Mouse (Mus musculus): ENCODE measurements around the gene Fam25c.
"Not testable (repeated sequence)": the region's sequence is repeated elsewhere in the genome, so short reads cannot be mapped to it uniquely, and the experiment has no call there.

The Fam25c gene

DNA sequence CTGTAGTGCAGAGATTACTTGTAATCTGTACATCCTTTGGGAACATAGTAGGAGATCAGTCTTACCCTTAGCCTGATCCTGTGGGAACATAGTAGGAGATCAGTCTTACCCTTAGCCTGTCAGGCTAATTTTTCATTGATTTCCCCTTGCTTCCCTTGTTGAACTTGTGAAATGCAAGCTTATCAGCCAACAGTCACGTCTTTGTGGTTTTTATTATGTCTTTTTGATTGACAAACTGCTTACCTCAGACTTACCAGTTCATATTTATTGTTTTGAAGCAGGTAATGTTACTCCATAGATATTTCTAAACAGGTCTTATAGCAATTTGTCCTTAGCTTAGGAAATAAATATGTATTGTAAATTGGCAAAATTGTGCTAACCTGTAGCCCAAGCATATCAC is 27.6 kb downstream of the Fam25c start:
- DNase-seq (ENCODE audit: low spot score in 2 of 2) = no peak

GRCm38 (mm10) chr14:34326606-34327005 is 28.6 kb downstream of the Fam25c start:
- no peak for DNase-seq (ENCODE audit: low spot score in 2 of 2)

- no peak for DNase-seq (ENCODE audit: low spot score in 2 of 2)
Observed at GRCm38 (mm10) chr14:34323576-34324085, 31.6 kb downstream of the Fam25c start.

DNA sequence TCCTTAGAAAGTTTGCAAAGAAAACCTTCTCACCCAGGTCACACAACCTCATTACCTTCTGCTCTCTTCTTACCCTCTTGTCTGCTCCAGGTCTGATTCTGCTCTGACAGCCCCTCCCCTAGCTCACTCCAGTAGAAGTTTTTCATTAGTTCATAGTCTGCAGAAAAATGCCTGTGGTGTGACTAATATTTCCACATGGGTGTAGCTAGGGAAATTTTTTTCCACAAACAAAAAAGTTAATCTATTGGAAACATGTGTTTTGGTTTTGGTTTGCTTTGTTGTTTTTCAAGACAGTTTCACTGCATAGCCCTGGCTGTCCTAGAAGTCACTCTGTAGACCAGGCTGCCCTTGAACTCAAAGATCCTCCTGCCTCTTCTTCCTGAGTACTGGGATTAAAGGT is 37.1 kb downstream of the Fam25c start:
- DNase-seq (ENCODE audit: low spot score in 2 of 2) = no peak

- no peak for DNase-seq (ENCODE audit: low spot score in 2 of 2)
Observed at GRCm38 (mm10) chr14:34317431-34317830, 37.8 kb downstream of the Fam25c start.

- no peak for DNase-seq (ENCODE audit: low spot score in 2 of 2)
Observed at GRCm38 (mm10) chr14:34316346-34316745, 38.9 kb downstream of the Fam25c start.

GRCm38 (mm10) chr14:34314796-34315195 is 40.4 kb downstream of the Fam25c start:
- DNase-seq (ENCODE audit: low spot score in 2 of 2) = no peak

- not testable (repeated sequence) for DNase-seq (ENCODE audit: low spot score in 2 of 2)
Observed at GRCm38 (mm10) chr14:34314383-34314782, 40.9 kb downstream of the Fam25c start.

DNA sequence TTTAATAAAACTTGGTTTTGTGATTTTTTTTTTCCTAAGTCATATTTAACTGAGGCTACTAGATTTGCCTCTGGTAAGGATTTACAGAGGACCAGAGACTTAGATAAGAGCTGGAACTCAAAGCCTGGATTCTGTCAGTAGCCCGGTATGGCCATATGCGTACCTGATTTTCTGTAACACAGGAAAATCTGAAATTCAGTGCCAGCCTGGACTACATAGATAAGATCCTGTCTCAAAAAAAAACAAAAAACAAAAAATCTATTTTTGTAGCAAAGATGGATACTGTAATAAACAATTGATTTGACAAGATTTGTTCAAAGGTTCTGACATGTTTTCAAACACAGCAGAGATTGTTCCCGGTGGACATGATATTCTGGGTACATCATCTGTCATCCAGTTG is 41.6 kb downstream of the Fam25c start:
- DNase-seq (ENCODE audit: low spot score in 2 of 2) = no peak

DNA sequence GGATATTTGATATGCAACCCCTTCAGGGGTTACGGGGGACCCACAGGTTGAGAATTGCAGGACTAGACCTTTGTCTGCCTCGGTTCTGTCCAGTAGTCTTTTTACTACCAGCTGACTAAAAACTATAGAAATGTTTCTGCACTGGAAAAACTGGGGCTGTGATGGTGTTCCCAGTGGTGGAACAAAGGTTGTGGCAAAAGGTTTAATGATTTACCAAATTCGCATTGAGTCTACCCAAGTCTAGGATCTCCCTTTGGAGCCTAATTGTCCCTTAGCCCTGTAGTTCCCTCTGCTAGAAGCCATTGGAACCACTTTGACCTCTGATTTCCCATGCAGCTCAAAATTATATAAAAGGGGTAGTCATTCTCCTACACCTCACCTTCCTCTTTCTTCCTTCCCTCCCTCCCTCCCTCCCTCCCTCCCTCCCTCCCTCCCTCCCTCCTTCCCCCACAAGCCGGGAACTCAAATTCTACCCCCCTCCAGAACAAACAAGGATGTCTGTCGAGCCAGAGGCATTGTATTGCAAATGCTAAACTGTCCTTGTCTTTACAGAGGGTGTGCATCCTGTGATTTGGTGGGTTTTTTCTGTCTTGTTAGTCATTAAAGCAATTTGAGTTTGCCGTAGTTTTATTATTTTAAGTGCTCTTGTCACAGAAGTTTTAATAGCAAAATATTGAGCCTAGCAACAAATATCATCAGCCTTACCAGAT is 42.7 kb downstream of the Fam25c start:
- DNase-seq (ENCODE audit: low spot score in 2 of 2) = no peak

GRCm38 (mm10) chr14:34311691-34312090 is 43.5 kb downstream of the Fam25c start:
- DNase-seq (ENCODE audit: low spot score in 2 of 2) = no peak

GRCm38 (mm10) chr14:34311021-34311631 is 44.1 kb downstream of the Fam25c start:
- peak; percentile 38 to 48 for DNase-seq (ENCODE audit: low spot score in 2 of 2)

DNA sequence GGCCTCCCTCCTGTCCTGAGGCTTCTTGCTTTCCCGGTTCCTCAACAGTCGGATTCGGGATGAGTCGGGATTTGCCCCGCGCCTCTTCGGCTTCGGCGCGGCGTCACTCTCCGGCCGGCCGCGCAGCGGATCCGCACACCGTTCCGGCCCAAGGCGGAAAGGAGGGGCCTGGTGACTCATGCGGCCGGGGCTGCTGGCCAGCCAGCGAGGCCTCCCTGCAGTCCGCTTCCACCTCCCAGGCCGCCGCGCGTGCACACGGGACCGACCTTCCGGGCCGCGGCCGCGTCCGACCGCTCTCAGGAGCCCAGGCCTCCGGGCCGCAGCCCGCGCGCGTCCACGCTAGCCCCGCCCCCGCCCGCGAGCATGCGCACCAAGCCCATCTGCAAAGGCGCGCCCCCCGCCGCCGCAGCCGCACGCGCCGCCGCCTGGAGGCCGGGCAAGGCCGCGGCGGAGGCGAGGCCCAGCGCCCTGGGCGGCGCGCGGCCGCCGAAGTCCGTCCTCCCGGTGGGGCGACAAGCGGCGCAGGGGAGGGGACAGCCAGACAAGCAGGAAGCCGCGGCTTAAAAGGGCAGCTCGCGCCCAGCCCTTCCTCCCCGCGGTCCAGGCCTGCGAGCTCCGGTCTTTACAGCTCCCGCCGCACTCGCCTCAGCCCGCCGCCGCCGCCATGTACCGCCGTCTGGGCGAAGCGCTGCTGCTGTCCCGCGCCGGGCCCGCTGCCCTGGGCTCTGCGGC is 44.8 kb downstream of the Fam25c start, which contains the start of the genes Shld2 and Glud1:
Gene Shld2 (minus strand): TSS at position 260 of the 732 bp plus-strand sequence.
Gene Glud1 (plus strand): TSS at position 494 of the 732 bp plus-strand sequence.
- peak; percentile 82 to 90 for DNase-seq (ENCODE audit: low spot score in 2 of 2)

GRCm38 (mm10) chr14:34309907-34310233 is 45.4 kb downstream of the Fam25c start:
- DNase-seq (ENCODE audit: low spot score in 2 of 2) = peak in 1 of 2 experiments; percentile 9

DNA sequence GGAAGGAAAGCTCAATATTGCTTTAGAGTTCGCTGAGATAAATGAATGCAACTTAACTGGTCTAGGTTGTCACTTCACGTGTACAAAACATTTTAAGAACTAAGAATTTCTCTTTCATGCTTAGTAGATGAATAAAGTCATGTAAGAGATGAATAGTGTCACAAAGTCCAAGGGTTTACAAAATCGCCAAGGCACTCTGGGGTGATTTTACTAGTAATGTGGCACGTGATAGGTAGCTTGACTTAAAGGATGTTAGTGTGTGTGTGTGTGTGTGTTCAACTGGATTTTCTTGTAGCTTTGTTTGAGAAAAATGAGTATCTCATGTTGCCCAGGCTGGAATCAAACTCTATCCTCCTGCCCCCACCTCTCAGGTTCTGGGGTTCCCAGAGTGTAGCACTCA is 46.0 kb downstream of the Fam25c start:
- DNase-seq (ENCODE audit: low spot score in 2 of 2) = no peak

DNA sequence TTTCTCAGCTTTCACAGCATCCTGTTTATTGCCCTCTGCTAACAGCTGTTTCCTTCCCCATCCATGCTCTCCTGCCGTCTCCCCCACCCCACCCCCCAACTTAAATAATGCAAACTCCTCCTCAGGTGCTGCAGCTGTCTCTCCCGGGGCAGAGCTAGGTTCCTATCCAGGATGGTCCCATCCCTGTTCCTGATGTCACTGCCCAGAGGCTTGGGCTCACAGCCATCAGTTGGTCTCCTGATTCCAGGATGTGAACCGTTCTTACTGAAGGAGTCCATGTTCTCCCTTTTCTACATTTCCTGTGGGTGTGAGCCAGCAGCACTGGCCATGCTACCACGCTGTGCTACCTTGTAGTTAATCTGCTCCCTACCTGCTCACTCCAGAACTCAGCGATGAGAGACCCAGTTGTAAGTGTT is 52.0 kb downstream of the Fam25c start:
- no peak for DNase-seq (ENCODE audit: low spot score in 2 of 2)

GRCm38 (mm10) chr14:34302681-34303242 is 52.5 kb downstream of the Fam25c start:
- DNase-seq (ENCODE audit: low spot score in 2 of 2) = no peak

Data from thymus, postnatal 10 days (tissue).